24 mouse cellular contexts compared by ENCODE assay signal in genomic region chr13:114091231-114091630, GRCm38 (mm10).
A peak's percentile ranks its signal among the peaks of the same experiment; 100 is the strongest.
DNase-seq lines count a peak whose midpoint lies in the region; ATAC-seq and TF ChIP-seq lines count a peak whose summit lies in the region.
"Had no signal": no experiment of that assay in that cellular context is flagged by ENCODE, and none has a peak within 500 bp of the region (broad histone marks: within the 10 kb centered on the region; RNA-seq: fewer than 3 reads in every experiment).

No protein-coding gene starts in this region.

- H3K9ac ChIP-seq in embryonic facial prominence, embryonic 12.5 days: no peak overlapping the region
- no peak overlapping the region for H3K9ac ChIP-seq in limb, embryonic 12.5 days (replicated peaks)
- H3K9ac ChIP-seq in forebrain, postnatal 0 days: no peak overlapping the region
- no peak overlapping the region for H3K9ac ChIP-seq in hindbrain, embryonic 13.5 days
- H3K9ac ChIP-seq: embryonic facial prominence, embryonic 15.5 days; heart, embryonic 15.5 days; hindbrain, embryonic 15.5 days had no signal

- ATAC-seq in embryonic facial prominence, embryonic 12.5 days (ENCODE audit: insufficient number of reproducible peaks, insufficient read depth, low FRiP score, low TSS enrichment): no peak
- no peak for ATAC-seq in limb, embryonic 12.5 days (ENCODE audit: insufficient number of reproducible peaks, insufficient read depth, low FRiP score, low TSS enrichment, low read depth)
- no peak for ATAC-seq in forebrain, postnatal 0 days
- ATAC-seq in hindbrain, embryonic 13.5 days (ENCODE audit: low FRiP score): no peak
- ATAC-seq: forebrain, embryonic 14.5 days; inflammation-experienced regulatory T-cells, adult 6 months; intestine, postnatal 0 days had no signal

- H3K27ac ChIP-seq in embryonic facial prominence, embryonic 12.5 days: 0 out of 2 replicates have a peak overlapping the region, but pooled peaks have one; percentile 30
- H3K27ac ChIP-seq in limb, embryonic 12.5 days: 0 out of 2 replicates have a peak overlapping the region, but pooled peaks have one; percentile 35
- no peak overlapping the region for H3K27ac ChIP-seq in forebrain, postnatal 0 days (ENCODE audit: low read depth, low read length)
- H3K27ac ChIP-seq in hindbrain, embryonic 13.5 days: no peak overlapping the region
- H3K27ac ChIP-seq: embryonic facial prominence, embryonic 15.5 days; forebrain, embryonic 10.5 days; heart, adult 2 months; heart, embryonic 15.5 days; hindbrain, embryonic 10.5 days; hindbrain, embryonic 15.5 days had no signal

- H3K4me2 ChIP-seq in embryonic facial prominence, embryonic 12.5 days (replicated peaks): no peak overlapping the region
- no peak overlapping the region for H3K4me2 ChIP-seq in limb, embryonic 12.5 days
- no peak overlapping the region for H3K4me2 ChIP-seq in forebrain, postnatal 0 days (ENCODE audit: low read depth)
- H3K4me2 ChIP-seq in hindbrain, embryonic 13.5 days: no peak overlapping the region
- H3K4me2 ChIP-seq: embryonic facial prominence, embryonic 15.5 days; heart, embryonic 11.5 days; heart, embryonic 15.5 days; hindbrain, embryonic 15.5 days had no signal

- 43% methylated on average over 9 of the region's 9 CpGs for WGBS in embryonic facial prominence, embryonic 12.5 days
- 32% methylated on average over 9 of the region's 9 CpGs for WGBS in limb, embryonic 12.5 days
- 76% methylated on average over 9 of the region's 9 CpGs for WGBS in forebrain, postnatal 0 days
- WGBS in hindbrain, embryonic 13.5 days: 79% methylated on average over 9 of the region's 9 CpGs

- H3K4me3 ChIP-seq in embryonic facial prominence, embryonic 12.5 days: no peak overlapping the region
- no peak overlapping the region for H3K4me3 ChIP-seq in limb, embryonic 12.5 days (replicated peaks)
- H3K4me3 ChIP-seq in forebrain, postnatal 0 days (ENCODE audit: low read depth, low read length): no peak overlapping the region
- no peak overlapping the region for H3K4me3 ChIP-seq in hindbrain, embryonic 13.5 days
- H3K4me3 ChIP-seq: embryonic facial prominence, embryonic 15.5 days; erythroblast, embryonic 14.5 days; forebrain, embryonic 10.5 days; heart, adult 2 months; heart, embryonic 15.5 days; hindbrain, embryonic 10.5 days; hindbrain, embryonic 15.5 days had no signal

- peaks cover 9% of the 10 kb centered on the region; the same call in 1 of the 2 replicates for H3K4me1 ChIP-seq in embryonic facial prominence, embryonic 12.5 days
- H3K4me1 ChIP-seq in limb, embryonic 12.5 days (replicated peaks): peaks cover 19% of the 10 kb centered on the region
- no peaks in the 10 kb centered on the region for H3K4me1 ChIP-seq in forebrain, postnatal 0 days (ENCODE audit: insufficient read depth)
- H3K4me1 ChIP-seq in hindbrain, embryonic 13.5 days (replicated peaks): no peaks in the 10 kb centered on the region
- H3K4me1 ChIP-seq: embryonic facial prominence, embryonic 15.5 days; hindbrain, embryonic 10.5 days; hindbrain, embryonic 15.5 days had no signal

- peak; percentile 42 for DNase-seq in 3T3-L1 (ENCODE audit: low read depth, low spot score)
- peak; percentile 47 for DNase-seq in embryo, embryonic 10.5 days (ENCODE audit: low spot score)
- no peak for DNase-seq in forebrain, postnatal 0 days
- no peak for DNase-seq in spleen, postnatal 10 days (ENCODE audit: low spot score in 2 of 2)
- DNase-seq: adrenal gland, adult 8-10 months; cerebellum, adult 11-12 months; cerebellum, adult 9-10 months; cerebellum, postnatal 25 days; gastrocnemius, postnatal 10 days; heart, adult 2 months; heart, postnatal 14 days had no signal

- H3K27me3 ChIP-seq in embryonic facial prominence, embryonic 12.5 days: no peaks in the 10 kb centered on the region
- H3K27me3 ChIP-seq in limb, embryonic 12.5 days: no peaks in the 10 kb centered on the region
- H3K27me3 ChIP-seq in forebrain, postnatal 0 days (ENCODE audit: insufficient read depth, low read length): no peaks in the 10 kb centered on the region
- H3K27me3 ChIP-seq in hindbrain, embryonic 13.5 days: no peaks in the 10 kb centered on the region
- H3K27me3 ChIP-seq: embryonic facial prominence, embryonic 15.5 days; heart, embryonic 15.5 days; hindbrain, embryonic 15.5 days had no signal

- H3K36me3 ChIP-seq in embryonic facial prominence, embryonic 12.5 days: no peaks in the 10 kb centered on the region
- no peaks in the 10 kb centered on the region; the same call in 1 of the 2 replicates for H3K36me3 ChIP-seq in limb, embryonic 12.5 days
- no peaks in the 10 kb centered on the region for H3K36me3 ChIP-seq in forebrain, postnatal 0 days (ENCODE audit: insufficient read depth)
- H3K36me3 ChIP-seq in hindbrain, embryonic 13.5 days: no peaks in the 10 kb centered on the region
- H3K36me3 ChIP-seq: embryonic facial prominence, embryonic 15.5 days; forebrain, embryonic 10.5 days; heart, embryonic 15.5 days; hindbrain, embryonic 10.5 days; hindbrain, embryonic 15.5 days had no signal

- H3K9me3 ChIP-seq in embryonic facial prominence, embryonic 12.5 days: no peaks in the 10 kb centered on the region
- no peaks in the 10 kb centered on the region for H3K9me3 ChIP-seq in limb, embryonic 12.5 days
- H3K9me3 ChIP-seq in forebrain, postnatal 0 days (ENCODE audit: low read length): no peaks in the 10 kb centered on the region
- no peaks in the 10 kb centered on the region for H3K9me3 ChIP-seq in hindbrain, embryonic 13.5 days
- H3K9me3 ChIP-seq: embryonic facial prominence, embryonic 15.5 days; forebrain, embryonic 10.5 days; heart, embryonic 15.5 days; hindbrain, embryonic 10.5 days; hindbrain, embryonic 15.5 days had no signal

- TF ChIP-seq CTCF in forebrain, postnatal 0 days (IDR thresholded peaks at IDR 0.05; ENCODE audit: low read depth): no peak

Comparison
In these comparisons a context has a peak if more than half of its experiments do, and no peak if none do; other contexts are left out.
1. DNase-seq: peak in 3T3-L1 (single experiment) and embryo, embryonic 10.5 days (single experiment); none in forebrain, postnatal 0 days (single experiment) and spleen, postnatal 10 days (0 of 2).
2. H3K27ac ChIP-seq: peak in embryonic facial prominence, embryonic 12.5 days (single experiment) and limb, embryonic 12.5 days (single experiment); none in forebrain, postnatal 0 days (single experiment) and hindbrain, embryonic 13.5 days (single experiment).